Mouse (Mus musculus): ENCODE results near the gene Phykpl.
A peak's percentile ranks its signal among the peaks of the same experiment; 100 is the strongest.

Phykpl gene

DNA sequence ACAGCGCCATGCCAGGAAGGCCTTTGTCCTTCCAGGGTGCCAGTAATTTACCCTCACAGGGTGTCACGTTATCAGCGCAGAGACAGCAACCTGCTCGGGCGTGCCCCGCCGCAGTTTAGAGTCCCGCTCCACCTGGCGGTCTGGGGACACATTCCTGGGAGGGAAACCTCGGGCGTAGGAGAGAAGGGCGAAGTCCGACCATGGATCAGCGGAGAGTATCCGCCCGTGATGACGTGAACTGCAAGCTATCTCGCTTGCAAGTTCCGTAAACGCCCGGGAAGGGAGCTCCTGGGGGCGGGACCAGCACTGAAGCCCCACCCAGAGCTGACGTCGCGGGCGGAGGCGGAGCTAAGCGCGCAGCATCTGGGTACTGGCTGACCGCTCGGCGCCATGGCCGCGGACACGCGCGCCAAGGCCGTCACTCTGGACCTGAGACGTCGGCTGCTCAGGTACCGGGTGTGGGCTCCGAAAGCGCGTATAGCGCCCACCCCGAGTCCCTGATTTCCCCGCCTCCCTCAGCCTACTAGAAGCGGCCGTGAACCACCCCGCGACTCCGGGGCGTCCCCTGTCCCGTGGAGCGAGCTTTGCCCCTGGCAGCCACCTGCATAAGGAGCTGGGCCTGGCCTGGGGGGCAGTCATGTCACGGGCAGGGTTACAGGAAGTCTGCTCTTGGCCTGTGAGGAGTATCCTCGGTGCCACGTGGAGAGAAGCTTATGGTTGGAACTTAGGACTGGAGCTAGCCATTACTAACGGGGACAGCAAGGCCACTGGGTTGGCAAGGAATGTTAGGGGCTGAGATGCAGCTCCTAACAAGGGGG lies at the start of gene Phykpl:
Gene Phykpl, plus strand, starts transcription at position 327 of the 818 bp plus-strand sequence.
- DNase-seq (ENCODE audit: extremely low read depth, insufficient read length, low spot score) = peak; percentile 100

GRCm38 (mm10) chr11:51538388-51538787 lies 46.2 kb upstream of the Phykpl start:
- DNase-seq (ENCODE audit: extremely low read depth, insufficient read length, low spot score) = no peak

DNA sequence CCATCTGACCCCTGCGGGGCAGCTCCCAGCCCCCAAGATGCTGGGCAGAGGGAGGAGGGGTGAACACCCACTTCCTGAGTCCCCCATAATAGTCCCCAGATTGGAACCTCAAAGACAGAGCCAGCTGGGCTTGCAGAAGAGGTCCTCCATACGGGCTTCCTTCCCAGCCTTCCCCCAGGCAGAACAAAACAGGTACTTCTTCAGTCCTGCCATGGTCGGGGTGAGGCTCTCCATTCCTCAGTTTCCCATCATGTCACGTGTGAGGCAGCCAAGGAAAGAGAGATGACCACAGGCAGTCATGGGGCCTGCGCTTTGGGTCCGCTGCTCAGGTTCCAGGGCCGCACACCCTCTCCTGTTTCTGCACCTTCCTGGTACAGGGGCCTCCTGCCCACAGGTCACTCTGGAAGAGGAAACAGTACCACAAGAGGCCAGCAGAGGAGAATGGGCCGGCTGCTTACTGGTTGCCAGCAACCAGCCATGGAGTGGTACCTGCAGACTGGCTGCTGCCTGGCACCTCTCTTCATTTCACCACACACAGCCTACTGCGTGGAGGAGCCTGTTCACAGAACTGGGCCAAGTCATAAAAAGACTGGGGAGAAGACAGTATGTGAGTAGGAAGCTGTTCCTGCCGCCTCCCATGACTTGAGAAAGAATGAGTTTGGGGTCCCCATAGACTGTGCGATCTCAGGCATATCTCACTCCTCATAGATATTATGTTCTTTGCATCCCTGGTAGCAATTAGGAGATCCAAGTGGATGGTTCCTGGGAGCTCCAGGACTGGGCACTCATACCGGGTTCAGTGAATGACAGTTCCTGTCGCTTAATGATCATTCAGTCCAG lies 45.4 kb upstream of the Phykpl start:
- no peak for DNase-seq (ENCODE audit: extremely low read depth, insufficient read length, low spot score)

GRCm38 (mm10) chr11:51539759-51540282 lies 44.7 kb upstream of the Phykpl start:
- DNase-seq (ENCODE audit: extremely low read depth, insufficient read length, low spot score) = peak; percentile 72

DNA sequence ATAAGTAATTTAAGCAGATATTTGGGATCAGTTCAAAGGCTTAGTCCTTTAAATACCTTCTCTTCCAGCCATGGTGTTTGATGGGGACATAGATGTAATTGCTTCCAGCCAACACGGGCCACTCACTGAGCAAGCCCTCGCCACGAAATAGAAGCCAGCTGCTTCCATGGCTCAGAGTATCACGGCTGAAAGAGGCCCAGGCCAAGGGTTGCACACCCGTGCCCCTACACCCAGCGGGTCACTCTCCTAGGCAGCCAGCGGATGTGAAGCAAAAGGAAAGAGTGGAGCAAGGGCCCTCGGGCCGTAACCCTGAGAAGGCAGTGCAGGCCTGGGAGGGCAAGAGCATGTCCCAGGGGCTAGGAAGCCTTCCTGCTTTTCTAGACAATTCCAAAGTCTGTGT lies 42.1 kb upstream of the Phykpl start:
- DNase-seq (ENCODE audit: extremely low read depth, insufficient read length, low spot score) = no peak

- DNase-seq (ENCODE audit: extremely low read depth, insufficient read length, low spot score) = no peak
Measured at GRCm38 (mm10) chr11:51543487-51544050, 41.0 kb upstream of the Phykpl start.

- no peak for DNase-seq (ENCODE audit: extremely low read depth, insufficient read length, low spot score)
Measured at GRCm38 (mm10) chr11:51544413-51544812, 40.1 kb upstream of the Phykpl start.

GRCm38 (mm10) chr11:51545811-51546210 lies 38.7 kb upstream of the Phykpl start:
- no peak for DNase-seq (ENCODE audit: extremely low read depth, insufficient read length, low spot score)

GRCm38 (mm10) chr11:51551253-51551652 lies 33.3 kb upstream of the Phykpl start:
- DNase-seq (ENCODE audit: extremely low read depth, insufficient read length, low spot score) = no peak

DNA sequence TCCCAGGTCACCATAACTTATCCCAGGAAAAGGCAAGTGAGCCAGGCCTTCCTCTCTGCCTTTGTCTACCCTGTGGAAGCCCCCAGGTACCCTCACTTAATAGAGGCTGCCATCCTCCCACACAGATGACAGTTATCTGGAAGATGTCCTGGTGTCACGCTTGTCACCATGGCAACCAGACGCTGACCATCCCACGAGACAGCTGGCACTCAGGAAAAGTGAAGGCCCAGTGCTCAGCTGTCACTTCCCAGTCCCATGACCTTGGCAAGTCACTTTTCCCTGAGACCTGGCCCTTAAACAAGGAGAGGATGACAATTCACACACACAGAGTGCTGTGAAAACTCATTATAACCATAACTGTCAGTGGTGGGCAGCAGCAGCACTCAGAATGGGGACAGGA lies 32.5 kb upstream of the Phykpl start:
- no peak for DNase-seq (ENCODE audit: extremely low read depth, insufficient read length, low spot score)

DNA sequence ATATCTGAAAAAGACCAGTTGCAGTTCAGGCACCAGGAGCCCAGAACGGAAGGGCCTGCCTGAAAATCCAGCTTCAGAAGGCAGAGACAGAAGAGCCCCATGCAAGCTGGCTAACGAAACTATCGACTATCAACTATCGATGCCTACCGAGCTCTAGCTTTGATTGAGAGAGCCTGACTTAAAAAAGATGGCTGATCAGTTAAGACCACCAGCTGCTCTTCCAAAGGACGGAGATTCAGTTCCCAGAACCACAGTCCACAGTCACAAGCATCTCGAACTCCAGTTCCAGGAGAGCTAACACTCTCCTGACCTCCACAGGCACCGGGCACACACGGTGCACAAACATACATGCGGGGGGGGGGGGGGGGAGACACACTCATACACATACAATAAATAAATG lies 30.0 kb upstream of the Phykpl start:
- no peak for DNase-seq (ENCODE audit: extremely low read depth, insufficient read length, low spot score)

- DNase-seq (ENCODE audit: extremely low read depth, insufficient read length, low spot score) = no peak
Measured at GRCm38 (mm10) chr11:51555066-51555465, 29.5 kb upstream of the Phykpl start.

- DNase-seq (ENCODE audit: extremely low read depth, insufficient read length, low spot score) = no peak
Measured at GRCm38 (mm10) chr11:51563276-51563675, 21.3 kb upstream of the Phykpl start.

- DNase-seq (ENCODE audit: extremely low read depth, insufficient read length, low spot score) = no peak
Measured at GRCm38 (mm10) chr11:51565062-51565461, 19.5 kb upstream of the Phykpl start.

DNA sequence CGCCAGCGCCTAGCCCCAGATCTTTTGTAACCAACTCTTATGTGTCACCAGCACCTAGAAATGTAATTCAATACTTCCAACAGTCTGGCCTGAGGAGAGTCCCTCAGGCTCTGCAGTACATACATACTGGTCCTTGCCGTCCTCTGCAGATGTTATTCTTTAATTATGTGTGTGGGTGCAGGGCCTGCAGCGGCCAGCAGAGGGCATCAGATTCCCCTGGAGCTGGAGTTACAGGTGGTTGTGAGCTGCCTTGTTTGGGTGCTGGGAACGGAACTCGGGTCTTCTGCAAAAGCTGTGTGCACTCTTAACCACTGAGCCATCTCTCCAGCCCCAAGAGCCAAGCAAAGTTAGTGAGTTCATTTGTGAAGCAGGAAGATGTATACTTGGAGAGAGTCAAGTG lies 18.6 kb upstream of the Phykpl start:
- no peak for DNase-seq (ENCODE audit: extremely low read depth, insufficient read length, low spot score)

DNA sequence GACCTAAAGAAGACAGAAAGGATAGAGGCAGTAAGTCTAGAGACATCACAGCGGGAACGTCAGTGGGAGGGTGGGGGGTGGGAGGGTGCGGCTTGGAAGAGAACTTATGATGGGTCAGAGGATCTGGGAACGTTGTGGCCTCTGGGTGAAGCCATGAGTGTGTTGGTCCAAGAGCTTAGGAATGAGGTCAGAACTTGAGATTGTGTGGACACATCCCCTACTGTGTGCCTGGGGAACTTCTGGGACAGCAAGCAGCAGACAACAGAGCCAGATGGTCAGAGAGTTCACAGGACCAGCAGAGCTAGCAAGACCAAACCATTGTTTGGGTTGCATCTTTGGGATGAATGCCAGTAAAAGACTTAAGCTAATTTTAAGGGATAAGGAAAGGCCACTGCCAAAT lies 15.8 kb upstream of the Phykpl start:
- DNase-seq (ENCODE audit: extremely low read depth, insufficient read length, low spot score) = no peak

GRCm38 (mm10) chr11:51576454-51576853 lies 8.1 kb upstream of the Phykpl start:
- no peak for DNase-seq (ENCODE audit: extremely low read depth, insufficient read length, low spot score)

DNA sequence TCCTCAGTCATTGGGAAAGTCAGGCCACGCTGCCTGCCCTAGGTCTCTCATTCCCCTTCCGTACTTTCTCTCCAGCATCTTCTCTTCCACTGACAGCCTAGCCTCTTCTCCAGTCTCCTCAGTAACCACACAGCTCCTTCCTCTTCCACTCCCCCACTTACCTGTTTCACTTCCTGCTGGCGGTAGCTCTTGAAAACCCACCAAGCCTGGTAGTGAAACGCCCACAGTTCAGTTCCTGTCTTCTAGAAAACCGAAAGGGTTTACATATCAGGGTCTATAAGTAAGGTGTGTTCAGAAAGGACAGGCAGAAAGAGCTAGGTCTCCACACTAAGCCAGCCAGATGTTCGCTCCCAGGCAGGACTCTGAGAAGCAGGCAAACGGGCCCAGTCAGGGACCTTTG lies 7.0 kb upstream of the Phykpl start:
- no peak for DNase-seq (ENCODE audit: extremely low read depth, insufficient read length, low spot score)

DNA sequence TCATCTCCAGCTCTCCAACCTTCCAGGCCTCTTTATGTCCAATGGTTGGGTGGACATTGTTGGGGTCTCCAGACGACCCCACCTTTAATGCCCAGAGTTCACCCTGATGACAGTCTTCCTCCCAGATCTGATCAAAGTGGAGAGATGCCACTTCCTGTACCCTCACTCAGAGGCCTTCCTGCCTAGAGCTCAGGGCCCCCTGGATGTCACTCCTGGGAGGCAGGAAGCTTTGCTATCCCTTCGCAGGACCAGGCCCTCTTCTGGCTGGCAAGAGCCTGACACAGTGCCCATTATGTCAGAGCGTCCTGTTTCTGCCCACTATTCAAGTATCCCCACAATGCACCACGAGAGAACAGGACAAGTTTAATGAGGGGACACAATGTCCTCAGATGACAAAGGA lies 5.5 kb upstream of the Phykpl start:
- no peak for DNase-seq (ENCODE audit: extremely low read depth, insufficient read length, low spot score)

- peak; percentile 48 for DNase-seq (ENCODE audit: extremely low read depth, insufficient read length, low spot score)
Measured at GRCm38 (mm10) chr11:51582713-51583112, 1.8 kb upstream of the Phykpl start.

GRCm38 (mm10) chr11:51584057-51584430 lies 513 bp upstream of the Phykpl start:
- no peak for DNase-seq (ENCODE audit: extremely low read depth, insufficient read length, low spot score)

Measured in 3134 (cell line).